Mouse (Mus musculus) urinary bladder, postnatal 14 days (tissue): ENCODE measurements at regions not wholly inside any gene's neighbourhood (a gene's known extent, or its start where the extent isn't known, plus 50 kb on each side); places are given as distances from the start of the nearest gene placed in this dataset.
"Not testable (repeated sequence)": the region's sequence is repeated elsewhere in the genome, so short reads cannot be mapped to it uniquely, and the experiment has no call there.

Experiments
- DNase-seq: peaks from one replicate; pipeline ENCODE4 v3.0.0; 2021; ENCODE audit warnings: low spot score

- DNase-seq: no peak
Observed at GRCm38 (mm10) chr16:84627052-84627451, 108.5 kb downstream of the Mrpl39 start.

GRCm38 (mm10) chr16:84629868-84630267 is 105.7 kb downstream of the Mrpl39 start:
- DNase-seq: no peak

GRCm38 (mm10) chr16:84644446-84644845 is 91.1 kb downstream of the Mrpl39 start:
- DNase-seq: not testable (repeated sequence)

- DNase-seq: no peak
Observed at GRCm38 (mm10) chr16:84646172-84646684, 89.3 kb downstream of the Mrpl39 start.

- no peak for DNase-seq
Observed at GRCm38 (mm10) chr16:84650646-84651045, 84.9 kb downstream of the Mrpl39 start.

DNA sequence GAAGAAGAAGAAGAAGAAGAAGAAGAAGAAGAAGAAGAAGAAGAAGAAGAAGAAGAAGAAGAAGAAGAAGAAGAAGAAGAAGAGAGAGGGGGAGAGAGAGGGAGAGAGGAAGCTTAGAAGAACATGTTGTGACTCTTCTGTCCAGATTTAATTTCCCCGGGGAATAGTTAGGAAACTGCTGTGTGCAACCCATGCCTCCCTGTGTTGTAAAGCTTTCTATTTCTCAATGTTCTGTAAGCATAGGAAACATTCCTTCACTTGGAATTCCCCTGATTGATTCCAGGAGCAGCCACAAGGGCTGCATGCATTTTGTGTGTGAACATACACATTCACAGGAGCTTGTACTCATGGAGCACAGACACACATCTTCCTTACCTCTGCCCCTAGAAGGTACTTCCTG is 81.7 kb downstream of the Mrpl39 start:
- DNase-seq: no peak

- DNase-seq: no peak
Observed at GRCm38 (mm10) chr16:84661879-84662278, 73.7 kb downstream of the Mrpl39 start.

DNA sequence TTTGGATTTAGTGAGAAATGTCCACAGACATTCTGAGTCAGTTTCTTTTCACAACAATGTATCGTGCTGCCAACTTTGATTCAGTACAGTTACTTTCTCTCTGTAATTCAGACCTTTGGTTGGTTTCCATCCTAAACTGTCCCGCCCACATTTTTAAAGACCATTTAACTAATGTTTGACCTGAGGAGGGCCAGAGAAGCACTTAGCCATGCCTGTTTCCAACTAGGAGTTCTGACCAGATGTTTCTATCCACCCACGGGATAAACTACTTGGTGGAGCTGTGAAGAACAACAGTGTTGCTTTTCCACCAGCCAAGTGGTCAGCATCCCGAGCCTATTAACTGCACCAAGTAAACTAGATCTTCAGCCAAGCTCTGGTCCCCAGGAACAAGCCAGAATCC is 72.0 kb downstream of the Mrpl39 start:
- DNase-seq: no peak
